In the genomic region with DNA sequence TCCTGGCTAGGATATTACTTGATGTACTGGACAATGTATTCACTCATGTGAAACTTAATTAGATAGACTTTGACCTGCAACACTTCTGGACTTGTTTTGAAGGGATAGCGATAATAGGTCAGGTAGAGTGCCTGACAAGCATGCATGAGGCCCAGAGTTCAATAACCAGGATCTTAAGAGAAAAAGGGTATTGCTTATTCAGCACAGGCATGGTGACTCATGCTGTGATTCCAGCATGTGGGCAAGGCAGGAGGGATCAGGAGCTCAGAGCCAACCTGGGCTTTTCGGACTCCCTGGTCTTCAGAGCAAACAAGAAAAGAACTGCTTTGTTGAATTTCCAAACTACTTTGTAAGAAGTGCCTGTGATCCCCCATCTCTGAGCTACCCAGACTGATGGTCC, we compare ENCODE assay signal across 20 mouse cellular contexts.
A peak's percentile ranks its signal among the peaks of the same experiment; 100 is the strongest.
DNase-seq lines count a peak whose midpoint lies in the region; ATAC-seq and TF ChIP-seq lines count a peak whose summit lies in the region.
"Had no signal": no experiment of that assay in that cellular context is flagged by ENCODE, and none has a peak within 500 bp of the region (broad histone marks: within the 10 kb centered on the region; RNA-seq: fewer than 3 reads in every experiment).

No protein-coding gene starts in this region.

- H3K9me3 ChIP-seq in kidney, postnatal 0 days (replicated peaks; ENCODE audit: low read length): no peaks in the 10 kb centered on the region
- no peaks in the 10 kb centered on the region for H3K9me3 ChIP-seq in limb, embryonic 12.5 days
- H3K9me3 ChIP-seq: embryonic facial prominence, embryonic 12.5 days; forebrain, embryonic 13.5 days; heart, embryonic 13.5 days; hindbrain, embryonic 15.5 days had no signal

- ATAC-seq in kidney, postnatal 0 days (replicated peaks; ENCODE audit: low FRiP score, low read depth): peak; percentile 49
- ATAC-seq in limb, embryonic 12.5 days (ENCODE audit: insufficient number of reproducible peaks, insufficient read depth, low FRiP score, low TSS enrichment, low read depth): no peak
- no peak for ATAC-seq in erythroblast, adult 5-6 weeks (replicated peaks; ENCODE audit: low FRiP score, poor library complexity, severe bottlenecking)
- ATAC-seq: activated CD4-positive, CD25-positive, alpha-beta regulatory T cell, adult 4 months; forebrain, embryonic 13.5 days; forebrain, postnatal 0 days had no signal

- no peaks in the 10 kb centered on the region for H3K27me3 ChIP-seq in kidney, postnatal 0 days (ENCODE audit: insufficient read depth, low read length)
- H3K27me3 ChIP-seq in limb, embryonic 12.5 days: no peaks in the 10 kb centered on the region
- H3K27me3 ChIP-seq: embryonic facial prominence, embryonic 12.5 days; forebrain, embryonic 13.5 days; heart, embryonic 13.5 days; hindbrain, embryonic 15.5 days; Patski had no signal

- no peaks in the 10 kb centered on the region for H3K4me1 ChIP-seq in kidney, postnatal 0 days (replicated peaks; ENCODE audit: insufficient read depth, low read length)
- no peaks in the 10 kb centered on the region for H3K4me1 ChIP-seq in limb, embryonic 12.5 days (replicated peaks)
- H3K4me1 ChIP-seq: embryonic facial prominence, embryonic 12.5 days; heart, embryonic 13.5 days had no signal

- no peak overlapping the region for H3K4me2 ChIP-seq in kidney, postnatal 0 days (ENCODE audit: low read length)
- H3K4me2 ChIP-seq in limb, embryonic 12.5 days: no peak overlapping the region
- H3K4me2 ChIP-seq: embryonic facial prominence, embryonic 12.5 days; forebrain, embryonic 13.5 days; heart, embryonic 13.5 days; hindbrain, embryonic 15.5 days had no signal

- H3K27ac ChIP-seq in kidney, postnatal 0 days: no peak overlapping the region
- peak overlapping the region; percentile 35; the same call in 1 of the 2 replicates for H3K27ac ChIP-seq in limb, embryonic 12.5 days
- H3K27ac ChIP-seq: embryonic facial prominence, embryonic 12.5 days; forebrain, embryonic 13.5 days; heart, embryonic 13.5 days; hindbrain, embryonic 15.5 days had no signal

- H3K4me3 ChIP-seq in kidney, postnatal 0 days (replicated peaks; ENCODE audit: low read depth, low read length): no peak overlapping the region
- H3K4me3 ChIP-seq in limb, embryonic 12.5 days (replicated peaks): no peak overlapping the region
- H3K4me3 ChIP-seq: embryonic facial prominence, embryonic 12.5 days; forebrain, embryonic 13.5 days; heart, embryonic 13.5 days; hindbrain, embryonic 15.5 days had no signal

- 80% methylated on average over 2 of the region's 2 CpGs for WGBS in kidney, postnatal 0 days
- WGBS in limb, embryonic 12.5 days: 70% methylated on average over 2 of the region's 2 CpGs

- no peaks in the 10 kb centered on the region for H3K36me3 ChIP-seq in kidney, postnatal 0 days (ENCODE audit: insufficient read depth, low read length)
- H3K36me3 ChIP-seq in limb, embryonic 12.5 days: no peaks in the 10 kb centered on the region
- H3K36me3 ChIP-seq: embryonic facial prominence, embryonic 12.5 days; heart, embryonic 13.5 days; hindbrain, embryonic 15.5 days had no signal

- peak; percentile 70 for DNase-seq in heart, adult 11 months
- no peak for DNase-seq in heart, adult 8-10 months (ENCODE audit: low spot score)
- no peak for DNase-seq in kidney, postnatal 0 days (ENCODE audit: low spot score)
- DNase-seq in kidney, adult 8-10 months: no peak
- no peak for DNase-seq in left cerebral cortex, adult 9 months (ENCODE audit: low spot score in 2 of 2)
- DNase-seq: adrenal gland, postnatal 14 days; cerebellum, adult 11-12 months; cerebellum, adult 9-10 months; cerebellum, postnatal 25 days; forebrain, postnatal 0 days; gastrocnemius, postnatal 14 days; heart, postnatal 36 days had no signal

- H3K9ac ChIP-seq in kidney, postnatal 0 days (ENCODE audit: low read depth, low read length): no peak overlapping the region
- no peak overlapping the region for H3K9ac ChIP-seq in limb, embryonic 12.5 days (replicated peaks)
- H3K9ac ChIP-seq: embryonic facial prominence, embryonic 12.5 days; forebrain, embryonic 13.5 days; forebrain, postnatal 0 days; heart, embryonic 13.5 days; hindbrain, embryonic 15.5 days had no signal

- no peak for TF ChIP-seq CTCF in kidney, postnatal 0 days (IDR thresholded peaks at IDR 0.05; ENCODE audit: low read depth)
